In the genomic region with DNA sequence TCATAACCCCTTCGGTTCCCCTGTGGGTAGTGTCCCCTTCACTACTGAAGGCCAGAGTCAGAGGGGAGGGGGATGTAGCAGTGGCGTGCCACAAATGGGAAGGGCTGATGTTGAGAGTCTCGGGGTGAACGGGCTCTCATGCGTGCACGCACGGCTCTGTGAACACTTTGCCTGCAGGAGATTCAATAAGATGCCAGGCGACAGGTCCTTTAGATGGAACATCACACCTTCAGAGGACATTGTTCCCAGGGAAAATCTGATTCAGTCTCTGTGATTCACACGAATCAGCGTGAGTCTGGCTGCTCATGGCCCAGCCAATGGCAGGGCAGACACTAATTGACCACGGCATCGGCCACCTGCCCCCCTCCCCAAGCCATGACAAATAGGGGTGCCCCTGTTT, we compare ENCODE assay signal across 20 mouse cellular contexts. TPM values are rescaled to one million over a fixed set of nuclear protein-coding genes. Genes with fewer than 3 reads are reported as not detected.
DNase-seq lines count a peak whose midpoint lies in the region; ATAC-seq and TF ChIP-seq lines count a peak whose summit lies in the region.
"Had no signal": no experiment of that assay in that cellular context is flagged by ENCODE, and none has a peak within 500 bp of the region (broad histone marks: within the 10 kb centered on the region; RNA-seq: fewer than 3 reads in every experiment).

No protein-coding gene starts in this region.

- H3K27ac ChIP-seq in hindbrain, embryonic 16.5 days (ENCODE audit: low read depth, low read length): no peak overlapping the region
- no peak overlapping the region for H3K27ac ChIP-seq in hindbrain, embryonic 13.5 days
- H3K27ac ChIP-seq in olfactory bulb, adult 2 months (ENCODE audit: insufficient read depth, low read depth, low read length): peak overlapping the region; percentile 29
- H3K27ac ChIP-seq: embryonic facial prominence, embryonic 12.5 days; forebrain, embryonic 13.5 days; forebrain, embryonic 15.5 days had no signal

- H3K4me1 ChIP-seq in hindbrain, embryonic 16.5 days (ENCODE audit: control insufficient read depth, insufficient read depth, low read depth, low read length): no peaks in the 10 kb centered on the region
- peaks cover 8% of the 10 kb centered on the region; the same call in 1 of the 2 replicates for H3K4me1 ChIP-seq in hindbrain, embryonic 13.5 days (replicated peaks)
- peaks cover 40% of the 10 kb centered on the region for H3K4me1 ChIP-seq in olfactory bulb, adult 2 months (ENCODE audit: control insufficient read depth, insufficient read depth, low read length)
- H3K4me1 ChIP-seq: embryonic facial prominence, embryonic 12.5 days; forebrain, embryonic 13.5 days; forebrain, embryonic 15.5 days had no signal

- H3K9ac ChIP-seq in hindbrain, embryonic 16.5 days (ENCODE audit: low read depth, low read length): no peak overlapping the region; the same call in 1 of the 2 replicates
- no peak overlapping the region for H3K9ac ChIP-seq in hindbrain, embryonic 13.5 days
- H3K9ac ChIP-seq: embryonic facial prominence, embryonic 12.5 days; forebrain, embryonic 13.5 days; forebrain, embryonic 15.5 days; forebrain, postnatal 0 days had no signal

- DNase-seq in frontal cortex, postnatal 36 days (ENCODE audit: low spot score in 2 of 2): no peak
- DNase-seq in retina, postnatal 1 day: peak; percentile 53
- no peak for DNase-seq in retina, embryonic 14.5 days (ENCODE audit: low spot score)
- DNase-seq in gastrocnemius, adult 8-10 months (ENCODE audit: low spot score in 2 of 2): no peak
- DNase-seq: adrenal gland, adult 2 months; adrenal gland, postnatal 10 days; adrenal gland, postnatal 25 days; cerebellum, adult 9-10 months; cerebellum, postnatal 10 days; forebrain, postnatal 0 days had no signal

- TF ChIP-seq CTCF in olfactory bulb, adult 2 months (IDR thresholded peaks at IDR 0.05; ENCODE audit: insufficient read depth, low read depth, low read length): no peak

- H3K9me3 ChIP-seq in hindbrain, embryonic 16.5 days (ENCODE audit: control insufficient read depth, low read length): no peaks in the 10 kb centered on the region
- H3K9me3 ChIP-seq in hindbrain, embryonic 13.5 days: no peaks in the 10 kb centered on the region
- H3K9me3 ChIP-seq: embryonic facial prominence, embryonic 10.5 days; embryonic facial prominence, embryonic 12.5 days; forebrain, embryonic 13.5 days; forebrain, embryonic 15.5 days had no signal

- no peaks in the 10 kb centered on the region for H3K36me3 ChIP-seq in hindbrain, embryonic 16.5 days (ENCODE audit: control insufficient read depth, insufficient read depth, low read length)
- no peaks in the 10 kb centered on the region for H3K36me3 ChIP-seq in hindbrain, embryonic 13.5 days
- H3K36me3 ChIP-seq: embryonic facial prominence, embryonic 10.5 days; embryonic facial prominence, embryonic 12.5 days; forebrain, embryonic 15.5 days had no signal

- no peaks in the 10 kb centered on the region; the same call in 1 of the 2 replicates for H3K27me3 ChIP-seq in hindbrain, embryonic 16.5 days (replicated peaks; ENCODE audit: control insufficient read depth, insufficient read depth, low read length)
- 0 out of 2 replicates have a peak, but pooled peaks cover 6% of the 10 kb centered on the region for H3K27me3 ChIP-seq in hindbrain, embryonic 13.5 days
- H3K27me3 ChIP-seq: forebrain, embryonic 15.5 days had no signal

- 0 out of 2 replicates have a peak, but pooled peaks have one; percentile 5 for ATAC-seq in frontal cortex, adult (ENCODE audit: low TSS enrichment)
- peak; percentile 24; the same call in 1 of the 2 replicates for ATAC-seq in hindbrain, embryonic 16.5 days
- no peak for ATAC-seq in hindbrain, embryonic 13.5 days (ENCODE audit: low FRiP score)
- ATAC-seq: forebrain, embryonic 13.5 days; forebrain, embryonic 15.5 days; forebrain, postnatal 0 days had no signal

- 71% methylated on average over 12 of the region's 12 CpGs for WGBS in hindbrain, embryonic 16.5 days
- 62% methylated on average over 12 of the region's 12 CpGs for WGBS in hindbrain, embryonic 13.5 days
- 68% methylated on average over 12 of the region's 12 CpGs for WGBS in olfactory bulb, adult 2 months

- TF ChIP-seq POLR2A in olfactory bulb, adult 2 months (IDR thresholded peaks at IDR 0.05; ENCODE audit: insufficient read depth, low read depth, low read length): no peak

- H3K4me2 ChIP-seq in hindbrain, embryonic 16.5 days (ENCODE audit: low read length): no peak overlapping the region
- no peak overlapping the region for H3K4me2 ChIP-seq in hindbrain, embryonic 13.5 days
- H3K4me2 ChIP-seq: embryonic facial prominence, embryonic 12.5 days; forebrain, embryonic 13.5 days; forebrain, embryonic 15.5 days had no signal

- no peak overlapping the region for H3K4me3 ChIP-seq in hindbrain, embryonic 16.5 days (ENCODE audit: low read length)
- no peak overlapping the region for H3K4me3 ChIP-seq in hindbrain, embryonic 13.5 days
- H3K4me3 ChIP-seq in olfactory bulb, adult 2 months (ENCODE audit: insufficient read depth, low read depth, low read length): no peak overlapping the region
- H3K4me3 ChIP-seq: embryonic facial prominence, embryonic 10.5 days; embryonic facial prominence, embryonic 12.5 days; forebrain, embryonic 13.5 days; forebrain, embryonic 15.5 days had no signal

RNA-seq across cellular contexts. Expression of gene Cacna1i, which starts 17.1 kb away (rescaled TPM):
- 0.74 and 0.84 TPM in 2 replicates for polyA plus RNA-seq in hindbrain, embryonic 16.5 days (2015; fragmentation: Nextera tagmentation; extraction: Ambion mirVana)
- 0.34 and 0.39 TPM in 2 replicates for polyA plus RNA-seq in hindbrain, embryonic 13.5 days (2015; fragmentation: Nextera tagmentation; extraction: Ambion mirVana)
- not detected in 2 replicates for polyA plus RNA-seq in olfactory bulb, adult 2 months (2012; ENCODE audit: insufficient read depth, insufficient read length, low replicate concordance, missing spikeins)
- 1 to 10 TPM in 1 of 4 experiments, under 1 TPM in 3; 0.15 to 1.9 (median 0.38) TPM for total RNA-seq in gastrocnemius, adult 8-10 months (2022)
- total RNA-seq: MEL had no signal
- polyA plus RNA-seq: C2C12 had no signal

RNA-seq across cellular contexts. Expression of gene Rps19bp1, which starts 40.1 kb away (rescaled TPM):
- 70.6 and 70.7 TPM in 2 replicates for polyA plus RNA-seq in hindbrain, embryonic 16.5 days (2015; fragmentation: Nextera tagmentation; extraction: Ambion mirVana)
- polyA plus RNA-seq in hindbrain, embryonic 13.5 days (2015; fragmentation: Nextera tagmentation; extraction: Ambion mirVana): 74.7 and 75.9 TPM in 2 replicates
- polyA plus RNA-seq in olfactory bulb, adult 2 months (2012; ENCODE audit: insufficient read depth, insufficient read length, low replicate concordance, missing spikeins): not detected in 2 replicates
- 10 to 100 TPM; 12.2 to 15.4 (median 12.8) TPM for total RNA-seq in gastrocnemius, adult 8-10 months (2022)

RNA-seq across cellular contexts. Expression of gene Atf4, which starts 49.2 kb away (rescaled TPM):
- 116 and 117 TPM in 2 replicates for polyA plus RNA-seq in hindbrain, embryonic 16.5 days (2015; fragmentation: Nextera tagmentation; extraction: Ambion mirVana)
- polyA plus RNA-seq in hindbrain, embryonic 13.5 days (2015; fragmentation: Nextera tagmentation; extraction: Ambion mirVana): 115 and 118 TPM in 2 replicates
- not detected in 2 replicates for polyA plus RNA-seq in olfactory bulb, adult 2 months (2012; ENCODE audit: insufficient read depth, insufficient read length, low replicate concordance, missing spikeins)
- total RNA-seq in gastrocnemius, adult 8-10 months (2022): 100 to 1,000 TPM; 130 to 146 (median 141) TPM
